Mouse (Mus musculus): ENCODE measurements around the gene Hist1h2bl.
"Not testable (repeated sequence)": the region's sequence is repeated elsewhere in the genome, so short reads cannot be mapped to it uniquely, and the experiment has no call there.

DNA sequence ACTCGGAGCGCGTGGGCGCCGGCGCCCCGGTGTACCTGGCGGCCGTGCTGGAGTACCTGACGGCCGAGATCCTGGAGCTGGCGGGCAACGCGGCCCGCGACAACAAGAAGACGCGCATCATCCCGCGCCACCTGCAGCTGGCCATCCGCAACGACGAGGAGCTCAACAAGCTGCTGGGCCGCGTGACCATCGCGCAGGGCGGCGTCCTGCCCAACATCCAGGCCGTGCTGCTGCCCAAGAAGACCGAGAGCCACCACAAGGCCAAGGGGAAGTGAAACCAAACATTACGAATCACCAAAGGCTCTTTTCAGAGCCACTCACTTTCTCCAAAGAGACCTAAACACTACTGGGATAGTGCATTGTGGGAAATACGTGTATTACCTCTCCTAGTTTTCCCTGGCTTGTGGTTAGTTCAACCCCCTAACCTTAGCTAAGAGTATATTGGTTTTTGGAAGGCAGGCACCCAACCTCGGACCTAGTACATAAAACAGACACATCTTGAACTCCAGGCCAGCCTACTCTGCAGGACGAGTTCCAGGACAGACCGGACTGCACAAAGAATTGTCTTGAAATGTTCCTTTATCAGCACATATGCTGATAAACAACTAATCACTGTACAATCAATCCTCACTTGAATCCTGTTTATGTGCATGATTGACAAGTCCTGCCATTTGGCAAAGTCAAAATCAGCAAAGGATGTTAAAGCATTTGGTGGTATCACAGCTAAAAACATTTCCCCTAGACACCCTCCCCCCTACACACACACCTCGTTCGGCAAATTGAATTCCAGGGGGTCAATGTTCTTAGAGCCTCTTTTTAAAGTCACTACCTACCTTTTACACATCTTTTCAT lies 823 bp upstream of the Hist1h2bl start:
- TF ChIP-seq POLR2A (IDR thresholded peaks at IDR 0.05; ENCODE audit: borderline replicate concordance, extremely low read depth, insufficient read depth, insufficient read length, poor library complexity, severe bottlenecking): peak; percentile 28; the same call in 1 of the 2 replicates
- not testable (repeated sequence) for TF ChIP-seq CTCF (IDR thresholded peaks at IDR 0.05; ENCODE audit: borderline replicate concordance, extremely low read depth, insufficient read depth, insufficient read length)

Measured in brain, embryonic 14.5 days (tissue).